Mouse (Mus musculus) stomach, embryonic 16.5 days (tissue): Measurements from ENCODE around the gene Fam208a. TPM values are rescaled to one million over a fixed set of nuclear protein-coding genes. Genes with fewer than 3 reads are reported as not detected.

Experiments used
- ATAC-seq: fragments of 200-750 bp; cut with Nextera tagmentation; 2 replicates; pipeline ENCODE4 v1.8.0; 2017; ENCODE audit warnings: moderate number of reproducible peaks, moderate TSS enrichment; ENCODE audit not compliant: insufficient read depth, low FRiP score
- H3K27ac ChIP-seq: fragments of 300-500 bp; sonication (generic); 2 replicates; pipeline ENCODE4 v1.5.1; 2014; ENCODE audit warnings: low read length
- H3K27me3 ChIP-seq: fragments of 300-500 bp; sonication (generic); 2 replicates; pipeline ENCODE4 v1.6.1; 2014; ENCODE audit warnings: low read length, control low read depth, mixed read lengths; ENCODE audit not compliant: control insufficient read depth, insufficient read depth
- H3K36me3 ChIP-seq: fragments of 300-500 bp; sonication (generic); 2 replicates; pipeline ENCODE4 v1.6.1; 2014; ENCODE audit warnings: low read length; ENCODE audit not compliant: control insufficient read depth, insufficient read depth
- H3K4me1 ChIP-seq: fragments of 300-500 bp; sonication (generic); 2 replicates; pipeline ENCODE4 v1.6.1; 2014; ENCODE audit warnings: low read length, control low read depth, mixed read lengths; ENCODE audit not compliant: control insufficient read depth, insufficient read depth
- H3K4me2 ChIP-seq: fragments of 300-500 bp; sonication (generic); 2 replicates; pipeline ENCODE4 v1.6.1; 2014; ENCODE audit warnings: low read depth, low read length, mixed read lengths
- H3K4me3 ChIP-seq: fragments of 300-500 bp; sonication (generic); replicated peaks from 2 replicates; pipeline ENCODE4 v1.5.1; 2014; ENCODE audit warnings: mild to moderate bottlenecking, low read length
- H3K9ac ChIP-seq: fragments of 300-500 bp; sonication (generic); 2 replicates; pipeline ENCODE4 v1.6.1; 2014; ENCODE audit warnings: low read length
- H3K9me3 ChIP-seq: fragments of 300-500 bp; sonication (generic); replicated peaks from 2 replicates; pipeline ENCODE4 v1.6.1; 2016; ENCODE audit warnings: low read length, control low read depth; ENCODE audit not compliant: control insufficient read depth
- WGBS: fragments of 180-500 bp; shearing (Covaris S2); extraction: QIAGEN DNeasy Blood & Tissue Kit; methylation state at CpG from one replicate; pipeline ENCODE4 v1.1.7; 2014; 5-methylcytosine and 5-hydroxymethylcytosine counted together
- polyA plus RNA-seq: library from polyadenylated mRNA; unstranded; fragments of >200 nt; fragmentation: Nextera tagmentation; extraction: Ambion mirVana; gene quantifications from 2 replicates; pipeline ENCODE4 v1.2.1, GENCODE M21; 2015

Fam208a gene
- polyA plus RNA-seq, 1 experiment from 2014 or later = 11.2 TPM

DNA sequence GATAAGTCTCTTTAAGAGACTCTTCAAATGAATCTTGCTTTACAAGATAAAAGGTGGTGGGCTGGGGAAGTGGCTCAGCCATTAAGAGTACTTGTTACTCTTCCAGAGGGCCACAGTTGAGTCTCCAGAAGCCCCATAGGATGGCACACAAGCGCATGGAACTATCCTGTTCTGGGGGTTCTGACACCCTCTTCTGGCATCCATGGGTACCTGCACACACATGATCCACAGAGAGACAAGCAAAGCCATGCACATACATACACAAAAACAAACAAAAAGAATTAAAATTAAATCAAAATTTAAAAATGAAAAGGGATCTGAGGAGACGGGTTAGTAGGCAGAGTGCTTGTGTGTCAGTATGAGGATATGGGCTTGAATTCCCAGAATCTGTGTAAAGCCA is 36.0 kb upstream of the Fam208a start:
- Histone ChIP-seq H3K4me3 (no peak overlapping the region), H3K27ac (no peak overlapping the region), H3K9ac (no peak overlapping the region), H3K4me2 (no peak overlapping the region), H3K9me3 (no peaks in the 10 kb centered on the region), H3K4me1 (no peaks in the 10 kb centered on the region), H3K27me3 (no peaks in the 10 kb centered on the region), H3K36me3 (no peaks in the 10 kb centered on the region)
- WGBS = 93% methylated on average over 2 of the region's 2 CpGs
- no peak for ATAC-seq

GRCm38 (mm10) chr14:27393806-27394205 is 34.8 kb upstream of the Fam208a start:
- no peak overlapping the region for H3K27ac ChIP-seq
- no peak overlapping the region for H3K4me3 ChIP-seq
- WGBS = 54% methylated on average over 10 of the region's 10 CpGs
- no peaks in the 10 kb centered on the region for H3K27me3 ChIP-seq
- no peak overlapping the region for H3K9ac ChIP-seq
- no peaks in the 10 kb centered on the region for H3K4me1 ChIP-seq
- H3K4me2 ChIP-seq = no peak overlapping the region
- H3K36me3 ChIP-seq = no peaks in the 10 kb centered on the region
- ATAC-seq = no peak
- no peaks in the 10 kb centered on the region for H3K9me3 ChIP-seq

GRCm38 (mm10) chr14:27396424-27396823 is 32.2 kb upstream of the Fam208a start:
- H3K4me1 ChIP-seq = no peaks in the 10 kb centered on the region; the same call in 1 of the 2 replicates
- 48% methylated on average over 7 of the region's 7 CpGs for WGBS

GRCm38 (mm10) chr14:27397526-27397925 is 31.1 kb upstream of the Fam208a start:
- no peak overlapping the region for H3K27ac ChIP-seq
- no peak for ATAC-seq
- H3K9ac ChIP-seq = no peak overlapping the region
- no peak overlapping the region for H3K4me3 ChIP-seq
- no peaks in the 10 kb centered on the region for H3K9me3 ChIP-seq
- H3K27me3 ChIP-seq = no peaks in the 10 kb centered on the region
- no peaks in the 10 kb centered on the region for H3K36me3 ChIP-seq
- H3K4me1 ChIP-seq = peaks cover 3% of the 10 kb centered on the region; the same call in 1 of the 2 replicates
- no peak overlapping the region for H3K4me2 ChIP-seq
- WGBS = 84% methylated on average over 6 of the region's 6 CpGs

More at GRCm38 (mm10) chr14:27396424-27396823, 32.2 kb upstream of the Fam208a start:
- H3K27me3 ChIP-seq = no peaks in the 10 kb centered on the region
- no peak overlapping the region for H3K27ac ChIP-seq
- H3K36me3 ChIP-seq = no peaks in the 10 kb centered on the region
- H3K4me3 ChIP-seq = no peak overlapping the region
- no peak overlapping the region for H3K9ac ChIP-seq
- no peak overlapping the region for H3K4me2 ChIP-seq
- H3K9me3 ChIP-seq = no peaks in the 10 kb centered on the region
- ATAC-seq = no peak

DNA sequence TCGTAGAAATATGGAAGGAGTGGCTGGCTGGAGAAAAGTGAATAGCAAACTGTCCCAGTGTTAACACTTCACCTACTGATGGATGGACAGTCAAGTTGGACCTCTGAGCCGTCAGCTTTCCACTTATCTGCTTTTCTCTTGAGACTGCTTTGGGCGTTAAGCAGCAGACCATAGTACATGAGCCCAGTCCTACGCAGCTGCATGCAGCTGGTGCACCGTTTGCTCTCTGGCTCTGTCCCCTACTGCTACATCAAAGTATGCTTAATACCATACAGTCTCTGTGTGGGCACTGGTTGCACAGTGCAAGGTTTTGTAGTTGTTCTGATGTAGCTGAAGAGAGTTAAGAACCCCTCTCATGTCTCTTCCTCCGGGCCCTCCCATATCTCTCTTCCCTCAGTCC is 28.1 kb upstream of the Fam208a start:
- Histone ChIP-seq H3K27me3 (no peaks in the 10 kb centered on the region), H3K27ac (no peak overlapping the region), H3K4me2 (no peak overlapping the region), H3K4me1 (peaks cover 3% of the 10 kb centered on the region; the same call in 1 of the 2 replicates), H3K9ac (no peak overlapping the region), H3K9me3 (no peaks in the 10 kb centered on the region), H3K4me3 (no peak overlapping the region), H3K36me3 (no peaks in the 10 kb centered on the region)
- WGBS = 59% methylated on average over 6 of the region's 6 CpGs
- ATAC-seq = 0 out of 2 replicates have a peak, but pooled peaks have one; percentile 30

GRCm38 (mm10) chr14:27401717-27402278 is 26.8 kb upstream of the Fam208a start:
- H3K27ac ChIP-seq = peak overlapping the region; percentile 48
- ATAC-seq = peak; percentile 18; the same call in 1 of the 2 replicates
- H3K4me1 ChIP-seq = peaks cover 3% of the 10 kb centered on the region; the same call in 1 of the 2 replicates
- no peaks in the 10 kb centered on the region for H3K9me3 ChIP-seq
- no peak overlapping the region for H3K4me2 ChIP-seq
- H3K9ac ChIP-seq = no peak overlapping the region
- 69% methylated on average over 12 of the region's 12 CpGs for WGBS
- H3K4me3 ChIP-seq = no peak overlapping the region
- no peaks in the 10 kb centered on the region for H3K27me3 ChIP-seq
- no peaks in the 10 kb centered on the region for H3K36me3 ChIP-seq

DNA sequence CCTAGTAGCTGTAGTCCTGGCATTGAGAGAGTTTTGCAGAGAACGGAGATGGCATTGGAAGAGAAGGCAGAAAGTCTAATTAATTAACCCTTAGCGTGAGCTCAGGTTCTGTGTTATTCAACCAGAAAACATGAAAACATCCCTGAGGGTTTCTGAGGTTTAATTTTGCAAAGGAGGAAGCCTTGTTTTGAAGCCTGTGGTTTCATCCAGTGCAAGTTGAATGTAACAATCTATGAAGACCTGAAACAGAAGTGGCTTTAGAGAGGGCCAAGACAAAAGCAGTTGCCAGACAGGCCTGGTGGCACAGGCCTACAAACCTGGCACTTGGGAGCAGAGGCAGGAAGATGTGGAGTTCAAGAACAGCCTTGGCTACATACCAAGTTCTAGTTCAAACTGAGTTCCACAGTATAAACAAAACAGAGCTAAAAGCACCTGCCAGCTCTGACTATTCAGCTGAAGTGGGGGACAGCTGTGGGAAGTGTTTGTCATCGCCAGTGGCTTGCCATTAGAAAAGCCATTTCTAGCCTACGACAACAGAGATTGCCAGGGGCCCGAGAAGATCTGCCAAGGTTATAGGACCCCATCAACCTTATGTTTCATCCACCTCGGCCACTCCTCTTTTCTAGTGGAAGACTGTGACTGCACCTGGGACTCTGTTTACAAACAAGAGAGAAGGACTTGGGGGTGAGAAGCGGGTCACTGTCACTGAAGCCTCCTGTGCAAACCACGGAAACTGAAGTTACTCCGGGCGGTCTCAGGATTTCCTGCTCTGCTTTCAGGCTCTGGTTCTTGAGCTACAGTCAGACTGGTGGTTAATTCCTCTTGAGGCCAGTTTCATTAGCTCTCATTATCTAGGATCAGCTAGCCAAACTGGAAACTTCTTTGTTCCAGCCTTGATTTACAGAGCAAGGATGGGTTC is 26.0 kb upstream of the Fam208a start:
- H3K27ac ChIP-seq = peak overlapping the region; percentile 48

DNA sequence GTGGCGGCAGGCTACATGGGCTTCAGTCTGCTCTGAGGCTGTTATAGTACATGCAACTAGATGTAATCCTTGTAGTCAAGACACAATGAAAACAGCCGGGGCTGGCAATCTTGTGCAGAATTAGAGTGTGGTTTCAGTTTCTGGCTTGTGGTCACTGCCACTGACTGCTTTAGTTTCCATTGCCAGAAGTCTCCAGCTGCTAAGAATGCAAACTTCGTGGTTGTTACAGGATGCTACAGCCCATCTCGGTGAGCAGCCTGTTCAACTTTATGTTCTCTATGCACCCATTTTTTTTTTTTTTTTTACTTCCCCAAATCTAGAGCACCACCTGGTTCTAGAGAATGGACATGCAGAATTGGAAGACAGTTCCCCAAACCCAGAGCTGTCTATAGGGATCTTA is 23.2 kb upstream of the Fam208a start:
- no peak for ATAC-seq
- 79% methylated on average over 4 of the region's 4 CpGs for WGBS
- Histone ChIP-seq H3K27ac (no peak overlapping the region), H3K36me3 (no peaks in the 10 kb centered on the region), H3K27me3 (no peaks in the 10 kb centered on the region), H3K9ac (no peak overlapping the region), H3K4me1 (0 out of 2 replicates have a peak, but pooled peaks cover 3% of the 10 kb centered on the region), H3K4me2 (no peak overlapping the region), H3K4me3 (no peak overlapping the region), H3K9me3 (0 out of 2 replicates have a peak, but pooled peaks cover 5% of the 10 kb centered on the region)

More for the DNA sequence above, 26.0 kb upstream of the Fam208a start:
- H3K4me3 ChIP-seq = no peak overlapping the region
- H3K9me3 ChIP-seq = no peaks in the 10 kb centered on the region
- H3K36me3 ChIP-seq = no peaks in the 10 kb centered on the region
- 61% methylated on average over 10 of the region's 10 CpGs for WGBS
- H3K27me3 ChIP-seq = no peaks in the 10 kb centered on the region
- ATAC-seq = no peak
- H3K4me1 ChIP-seq = peaks cover 3% of the 10 kb centered on the region; the same call in 1 of the 2 replicates
- H3K4me2 ChIP-seq = no peak overlapping the region
- no peak overlapping the region for H3K9ac ChIP-seq

- Histone ChIP-seq H3K27ac (no peak overlapping the region), H3K9me3 (0 out of 2 replicates have a peak, but pooled peaks cover 5% of the 10 kb centered on the region), H3K27me3 (no peaks in the 10 kb centered on the region), H3K4me3 (no peak overlapping the region), H3K4me1 (0 out of 2 replicates have a peak, but pooled peaks cover 3% of the 10 kb centered on the region), H3K36me3 (no peaks in the 10 kb centered on the region), H3K9ac (no peak overlapping the region), H3K4me2 (no peak overlapping the region)
- ATAC-seq = no peak
- WGBS = 93% methylated on average over 2 of the region's 2 CpGs
Observed at GRCm38 (mm10) chr14:27405947-27406346, 22.7 kb upstream of the Fam208a start.
